Mouse (Mus musculus): ENCODE data around the gene Dnajc17. TPM values are rescaled to one million over a fixed set of nuclear protein-coding genes. Genes with fewer than 3 reads are reported as not detected.

The Dnajc17 gene
- polyA plus RNA-seq, 1 experiment from 2014 or later: 28.9 TPM

DNA sequence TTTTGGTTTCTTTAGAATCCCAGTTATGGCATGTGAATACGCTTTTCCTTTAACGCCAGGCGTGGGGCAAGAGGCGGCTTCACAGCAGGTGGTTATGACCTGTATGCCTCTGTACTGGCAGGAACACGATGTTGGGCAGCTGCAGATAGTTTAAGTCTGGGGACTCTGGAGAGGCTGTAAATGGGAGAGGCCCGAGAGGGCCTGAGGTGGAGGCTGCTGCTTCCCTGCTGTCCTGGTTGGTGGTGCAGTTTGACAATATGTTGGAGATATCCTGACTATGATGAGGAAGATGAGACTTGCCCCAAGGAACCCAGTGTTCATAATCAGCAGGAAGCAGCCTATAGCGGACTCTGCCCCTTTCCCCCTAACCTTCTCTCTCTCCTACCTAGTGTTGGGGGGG is 25.7 kb downstream of the Dnajc17 start:
- 94% methylated on average over 7 of the region's 7 CpGs for WGBS (ENCODE audit: missing documents)
- peaks cover 59% of the 10 kb centered on the region; the same call in 1 of the 2 replicates for H3K36me3 ChIP-seq (ENCODE audit: inconsistent target)
- H3K27ac ChIP-seq: no peak overlapping the region
- no peaks in the 10 kb centered on the region for H3K79me2 ChIP-seq (ENCODE audit: inconsistent target)
- H3K4me3 ChIP-seq (ENCODE audit: inconsistent target): no peak overlapping the region

DNA sequence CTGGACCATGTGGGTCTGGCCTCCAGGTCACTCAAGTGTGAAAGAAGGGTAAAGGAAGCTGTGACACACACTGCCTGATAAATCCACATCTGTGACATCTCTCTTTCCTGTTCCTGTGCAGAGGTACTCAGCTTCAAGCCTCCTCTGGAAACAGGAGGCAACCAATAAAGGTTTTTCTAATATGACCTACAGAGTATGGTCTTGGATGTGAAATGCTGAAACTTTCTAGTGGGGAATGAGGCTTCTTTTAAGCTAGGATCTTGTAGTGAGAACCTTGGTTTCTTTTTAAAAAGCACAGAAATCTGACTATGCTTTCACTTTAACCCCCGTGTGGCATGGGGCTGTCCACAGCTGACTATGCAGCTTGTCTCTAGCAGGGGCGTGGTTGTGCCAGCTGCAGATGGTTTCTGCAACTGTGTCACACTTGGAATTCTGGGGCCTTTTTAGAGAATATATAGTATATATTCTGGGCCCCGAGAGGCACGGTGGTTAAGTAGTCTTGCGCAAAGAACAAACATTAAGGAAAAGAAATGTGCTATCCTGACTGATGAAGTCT is 31.1 kb downstream of the Dnajc17 start:
- Histone ChIP-seq H3K4me3 (ENCODE audit: inconsistent target) (no peak overlapping the region), H3K36me3 (ENCODE audit: inconsistent target) (peaks cover 26% of the 10 kb centered on the region; the same call in 1 of the 2 replicates), H3K27ac (no peak overlapping the region), H3K79me2 (ENCODE audit: inconsistent target) (no peaks in the 10 kb centered on the region)
- WGBS (ENCODE audit: missing documents): 83% methylated on average over 5 of the region's 5 CpGs

- H3K36me3 ChIP-seq (ENCODE audit: inconsistent target): peaks cover 26% of the 10 kb centered on the region; the same call in 1 of the 2 replicates
- 93% methylated on average over 3 of the region's 3 CpGs for WGBS (ENCODE audit: missing documents)
- H3K4me3 ChIP-seq (ENCODE audit: inconsistent target): no peak overlapping the region
- H3K79me2 ChIP-seq (ENCODE audit: inconsistent target): no peaks in the 10 kb centered on the region
- no peak overlapping the region for H3K27ac ChIP-seq
Observed at GRCm38 (mm10) chr2:119176761-119177160, 31.8 kb downstream of the Dnajc17 start.

- Histone ChIP-seq H3K36me3 (ENCODE audit: inconsistent target) (peaks cover 23% of the 10 kb centered on the region; the same call in 1 of the 2 replicates), H3K27ac (no peak overlapping the region), H3K79me2 (ENCODE audit: inconsistent target) (no peaks in the 10 kb centered on the region), H3K4me3 (ENCODE audit: inconsistent target) (no peak overlapping the region)
- 84% methylated on average over 6 of the region's 6 CpGs for WGBS (ENCODE audit: missing documents)
Observed at GRCm38 (mm10) chr2:119175614-119176013, 33.0 kb downstream of the Dnajc17 start.

DNA sequence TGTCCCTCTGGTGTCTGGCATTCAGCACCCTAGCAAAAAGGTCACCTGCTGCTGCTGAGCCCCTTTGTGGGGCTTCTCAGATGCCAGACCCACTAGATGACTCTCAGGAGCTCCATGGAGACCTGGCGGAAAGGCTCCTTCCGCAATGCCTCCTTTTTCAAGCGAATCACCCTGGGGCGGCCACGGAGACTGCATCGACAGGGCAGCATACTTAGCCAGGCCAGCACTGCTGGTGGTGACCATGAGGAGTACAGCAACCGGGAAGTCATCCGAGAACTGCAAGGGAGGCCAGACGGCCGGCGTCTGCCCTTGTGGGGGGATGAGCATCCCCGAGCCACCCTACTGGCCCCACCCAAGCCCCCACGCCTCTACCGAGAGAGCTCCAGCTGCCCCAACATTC is 33.7 kb downstream of the Dnajc17 start:
- Histone ChIP-seq H3K36me3 (ENCODE audit: inconsistent target) (peaks cover 16% of the 10 kb centered on the region; the same call in 1 of the 2 replicates), H3K27ac (no peak overlapping the region), H3K79me2 (ENCODE audit: inconsistent target) (no peaks in the 10 kb centered on the region), H3K4me3 (ENCODE audit: inconsistent target) (no peak overlapping the region)
- 97% methylated on average over 14 of the region's 14 CpGs for WGBS (ENCODE audit: missing documents)

- H3K4me3 ChIP-seq (ENCODE audit: inconsistent target): no peak within 1 kb of the TSS
- no peak within 1 kb of the TSS for H3K27ac ChIP-seq
- no peaks in the 10 kb centered on the region for H3K79me2 ChIP-seq (ENCODE audit: inconsistent target)
- WGBS (ENCODE audit: missing documents): 85% methylated on average over 8 of the region's 8 CpGs
- H3K36me3 ChIP-seq (ENCODE audit: inconsistent target): peaks cover 8% of the 10 kb centered on the region; the same call in 1 of the 2 replicates
Observed at GRCm38 (mm10) chr2:119173991-119174651, 34.5 kb downstream of the Dnajc17 start, which contains the start of gene Gm14137. Gene Gm14137 (plus strand): TSS chr2:119174509.

DNA sequence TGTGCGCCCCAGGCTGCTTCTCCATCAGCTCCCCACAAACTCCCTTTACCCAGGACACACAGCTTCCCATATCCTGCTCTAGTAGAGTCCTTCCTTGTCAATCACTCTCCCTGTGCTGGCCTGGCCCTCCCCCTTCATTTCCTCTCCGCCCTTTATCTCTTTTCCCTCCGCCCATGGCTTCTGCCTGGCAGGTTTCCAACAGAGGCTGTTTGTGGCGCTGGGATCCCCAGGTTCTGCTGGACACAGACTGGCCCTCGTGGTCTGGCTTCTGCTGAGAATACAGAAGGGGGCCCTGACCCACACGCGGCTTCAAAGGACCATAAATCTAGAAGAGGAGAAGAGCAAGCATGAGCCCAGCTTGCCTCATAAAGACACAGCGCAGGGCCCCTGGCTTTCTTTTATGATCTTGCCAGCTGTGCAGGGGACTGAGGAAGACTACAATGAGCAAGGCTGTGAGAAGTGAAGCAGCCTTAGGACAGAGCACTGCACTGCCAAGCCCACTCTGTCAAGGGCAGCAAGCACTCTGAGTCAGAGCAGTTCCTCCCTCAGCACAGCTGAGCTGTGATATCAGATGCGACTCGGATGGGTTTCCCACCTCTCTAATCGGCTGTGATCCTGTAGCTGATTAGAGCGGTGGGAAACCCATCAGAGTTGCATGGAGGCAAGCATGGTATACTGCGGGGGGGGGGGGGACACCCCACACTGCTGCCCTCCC is 35.6 kb downstream of the Dnajc17 start:
- Histone ChIP-seq H3K36me3 (ENCODE audit: inconsistent target) (no peaks in the 10 kb centered on the region), H3K79me2 (ENCODE audit: inconsistent target) (no peaks in the 10 kb centered on the region), H3K27ac (no peak overlapping the region), H3K4me3 (ENCODE audit: inconsistent target) (no peak overlapping the region)
- 60% methylated on average over 13 of the region's 13 CpGs for WGBS (ENCODE audit: missing documents)

DNA sequence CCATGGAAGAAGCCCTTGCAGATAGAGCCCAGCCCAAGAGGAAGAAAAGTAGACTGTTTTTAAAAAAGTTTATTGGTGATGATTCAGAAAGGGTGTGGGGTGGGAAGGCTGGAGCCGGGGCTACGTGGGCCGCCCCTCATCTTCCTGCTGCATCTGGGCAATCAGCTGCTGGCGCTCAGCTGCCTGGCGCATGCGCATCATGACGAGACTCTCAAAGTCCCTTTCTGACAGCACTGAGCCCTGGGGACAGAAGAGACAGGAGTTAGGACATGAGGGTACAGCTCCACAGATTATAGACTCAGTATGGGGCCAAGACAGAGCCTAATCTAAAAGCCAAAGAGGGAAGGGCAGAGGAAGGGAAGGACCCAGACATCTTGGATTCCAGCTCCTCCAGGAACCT is 36.1 kb downstream of the Dnajc17 start:
- no peaks in the 10 kb centered on the region for H3K36me3 ChIP-seq (ENCODE audit: inconsistent target)
- 94% methylated on average over 7 of the region's 7 CpGs for WGBS (ENCODE audit: missing documents)
- no peak overlapping the region for H3K4me3 ChIP-seq (ENCODE audit: inconsistent target)
- no peaks in the 10 kb centered on the region for H3K79me2 ChIP-seq (ENCODE audit: inconsistent target)
- no peak overlapping the region for H3K27ac ChIP-seq

DNA sequence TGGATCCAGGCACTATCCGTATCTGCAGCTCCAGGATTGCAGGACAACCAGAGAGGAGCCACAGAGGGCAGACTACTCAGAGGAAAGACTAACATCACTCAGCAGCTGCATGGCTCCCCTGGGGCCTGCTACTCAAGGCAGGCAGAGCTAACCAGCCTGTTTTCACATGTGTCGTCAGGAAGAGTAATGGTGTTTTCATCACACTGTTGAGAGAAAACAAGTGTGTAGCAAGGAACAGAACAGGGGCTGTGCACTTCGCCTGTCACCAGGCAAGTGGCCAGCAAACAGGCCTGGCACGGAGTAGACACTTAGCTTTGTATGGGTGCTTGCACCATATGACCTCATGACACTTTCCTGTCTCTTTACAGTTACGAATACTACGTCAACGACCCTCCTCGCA is 37.0 kb downstream of the Dnajc17 start:
- WGBS (ENCODE audit: missing documents): 87% methylated on average over 8 of the region's 8 CpGs
- Histone ChIP-seq H3K79me2 (ENCODE audit: inconsistent target) (no peaks in the 10 kb centered on the region), H3K27ac (no peak overlapping the region), H3K36me3 (ENCODE audit: inconsistent target) (no peaks in the 10 kb centered on the region), H3K4me3 (ENCODE audit: inconsistent target) (no peak overlapping the region)

- H3K79me2 ChIP-seq (ENCODE audit: inconsistent target): no peaks in the 10 kb centered on the region
- no peak overlapping the region for H3K27ac ChIP-seq
- no peaks in the 10 kb centered on the region for H3K36me3 ChIP-seq (ENCODE audit: inconsistent target)
- WGBS (ENCODE audit: missing documents): 85% methylated on average over 2 of the region's 2 CpGs
- no peak overlapping the region for H3K4me3 ChIP-seq (ENCODE audit: inconsistent target)
Observed at GRCm38 (mm10) chr2:119170282-119170681, 38.3 kb downstream of the Dnajc17 start.

GRCm38 (mm10) chr2:119167866-119168256 is 40.7 kb downstream of the Dnajc17 start:
- no peak overlapping the region; the same call in 1 of the 2 replicates for H3K4me3 ChIP-seq (ENCODE audit: inconsistent target)
- H3K27ac ChIP-seq: no peak overlapping the region
- WGBS (ENCODE audit: missing documents): 19% methylated on average over 25 of the region's 26 CpGs

GRCm38 (mm10) chr2:119166901-119167865 is 41.4 kb downstream of the Dnajc17 start, which contains the start of gene Gchfr:
Gene Gchfr (plus strand): TSS chr2:119167773.
- peak within 1 kb of the TSS; percentile 32 for H3K4me3 ChIP-seq (ENCODE audit: inconsistent target)
- no peaks in the 10 kb centered on the region for H3K36me3 ChIP-seq (ENCODE audit: inconsistent target)
- 2% methylated on average over 58 of the region's 60 CpGs for WGBS (ENCODE audit: missing documents)
- H3K27ac ChIP-seq: no peak within 1 kb of the TSS
- H3K79me2 ChIP-seq (ENCODE audit: inconsistent target): no peaks in the 10 kb centered on the region

More at GRCm38 (mm10) chr2:119167866-119168256, 40.7 kb downstream of the Dnajc17 start:
- H3K79me2 ChIP-seq (ENCODE audit: inconsistent target): no peaks in the 10 kb centered on the region
- no peaks in the 10 kb centered on the region for H3K36me3 ChIP-seq (ENCODE audit: inconsistent target)

- Histone ChIP-seq H3K27ac (no peak overlapping the region), H3K36me3 (ENCODE audit: inconsistent target) (no peaks in the 10 kb centered on the region), H3K4me3 (ENCODE audit: inconsistent target) (no peak overlapping the region), H3K79me2 (ENCODE audit: inconsistent target) (no peaks in the 10 kb centered on the region)
Observed at GRCm38 (mm10) chr2:119165401-119165800, 43.2 kb downstream of the Dnajc17 start.

DNA sequence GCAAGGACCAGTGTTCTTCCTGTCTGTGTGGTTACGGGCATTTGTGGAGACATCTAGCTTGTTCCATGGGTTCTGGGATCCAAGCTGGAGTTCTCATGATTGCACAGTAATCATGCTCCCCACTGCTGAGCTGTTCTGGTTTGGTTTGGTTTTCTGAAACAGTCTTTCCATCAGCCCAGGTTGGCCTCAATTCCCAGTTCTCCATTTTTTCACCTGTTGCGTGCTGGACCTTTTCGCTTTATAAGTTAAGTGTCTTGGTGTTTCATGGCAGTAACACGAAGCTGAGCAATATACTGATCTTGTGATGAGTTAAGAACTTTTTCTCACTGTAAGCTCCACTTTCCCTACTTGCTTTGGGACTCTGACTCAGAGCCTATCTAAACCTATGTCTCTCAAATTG is 44.6 kb downstream of the Dnajc17 start:
- 95% methylated on average over 4 of the region's 4 CpGs for WGBS (ENCODE audit: missing documents)
- Histone ChIP-seq H3K27ac (no peak overlapping the region), H3K36me3 (ENCODE audit: inconsistent target) (no peaks in the 10 kb centered on the region), H3K4me3 (ENCODE audit: inconsistent target) (no peak overlapping the region), H3K79me2 (ENCODE audit: inconsistent target) (no peaks in the 10 kb centered on the region)

All from macrophage (primary cell).